Mouse (Mus musculus) cortical plate, adult 2 months (tissue): ENCODE results near the gene Thrb.

Experiments used
- CTCF ChIP-seq: fragments of 200-500 bp; IDR thresholded peaks from 2 replicates; pipeline ENCODE4 v1.5.1; 2011; ENCODE audit warnings: mild to moderate bottlenecking, control low read depth, low read length; ENCODE audit not compliant: insufficient read depth; ENCODE audit errors: extremely low read depth
- POLR2A ChIP-seq: fragments of 200-500 bp; IDR thresholded peaks from 2 replicates; pipeline ENCODE4 v1.6.1; 2011; ENCODE audit warnings: mild to moderate bottlenecking, low read length, control low read depth; ENCODE audit not compliant: insufficient read depth; ENCODE audit errors: extremely low read depth

DNA sequence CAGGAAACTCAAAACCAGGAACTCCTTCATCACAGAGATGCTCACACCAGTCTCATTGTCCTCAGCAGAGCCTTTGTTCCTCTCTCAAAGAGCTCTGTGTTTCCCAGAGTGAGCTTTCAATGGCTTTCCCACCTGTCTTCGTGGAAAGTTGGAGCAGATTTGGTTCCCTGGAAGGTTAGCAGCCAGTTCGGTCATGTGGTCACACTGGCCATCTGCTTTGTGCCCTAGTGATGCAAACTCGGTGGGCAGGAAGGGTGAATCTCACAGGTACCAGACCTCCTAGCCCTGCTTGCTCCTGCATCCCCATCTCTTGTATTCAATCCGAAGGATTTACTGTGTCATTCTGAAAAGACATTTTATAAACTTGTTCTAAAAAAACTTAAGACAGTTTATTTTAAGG is 151.0 kb downstream of the Thrb start:
- TF ChIP-seq CTCF (no peak), POLR2A (no peak)
